Mouse (Mus musculus): ENCODE data around the gene Zfp827.
A peak's percentile ranks its signal among the peaks of the same experiment; 100 is the strongest.

DNA sequence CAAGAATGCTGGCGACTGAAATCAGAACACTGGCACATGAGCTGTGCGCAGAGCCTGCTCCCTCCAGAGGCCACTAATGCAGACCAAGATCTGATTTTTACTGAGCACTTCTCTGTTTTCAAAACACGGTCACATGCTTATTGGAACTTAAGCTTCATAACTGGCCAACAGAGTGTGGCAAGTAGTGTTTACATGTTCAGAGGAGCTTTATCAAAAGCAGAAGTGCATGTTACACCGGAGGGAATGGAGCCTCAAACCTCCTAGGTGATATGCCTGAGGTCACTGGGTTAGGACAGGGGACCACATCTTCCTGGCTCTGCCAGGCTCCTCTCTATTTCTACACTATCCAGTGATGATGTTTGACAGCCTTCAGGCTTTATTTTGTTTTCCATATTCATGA is 31.1 kb downstream of the Zfp827 start:
- TF ChIP-seq CTCF (IDR thresholded peaks at IDR 0.05; ENCODE audit: low read depth) (peak; percentile 24; the same call in 1 of the 2 replicates), EP300 (optimal IDR thresholded peaks at IDR 0.05) (no peak)
